Mouse (Mus musculus) bone marrow macrophage, adult 2 months (primary cell): ENCODE measurements at regions not wholly inside any gene's neighbourhood (a gene's known extent, or its start where the extent isn't known, plus 50 kb on each side); places are given as distances from the start of the nearest gene placed in this dataset.

Experiments used
- H3K27ac ChIP-seq: 2 replicates; pipeline ENCODE4 v1.5.1; 2012; ENCODE audit warnings: low read depth, low read length; ENCODE audit not compliant: insufficient read depth
- H3K4me1 ChIP-seq: 2 replicates; pipeline ENCODE4 v1.6.1; 2012; ENCODE audit warnings: low read length; ENCODE audit not compliant: control insufficient read depth, insufficient read depth
- H3K4me3 ChIP-seq: 2 replicates; pipeline ENCODE4 v1.5.1; 2012; ENCODE audit warnings: mild to moderate bottlenecking, low read length, moderate library complexity; ENCODE audit not compliant: insufficient read depth
- CTCF ChIP-seq: IDR thresholded peaks from 2 replicates; pipeline ENCODE4 v1.5.1; 2012; ENCODE audit warnings: low read depth, mild to moderate bottlenecking, low read length, moderate library complexity
- POLR2A ChIP-seq: IDR thresholded peaks from 2 replicates; pipeline ENCODE4 v1.6.1; 2012; ENCODE audit warnings: mild to moderate bottlenecking, low read depth, low read length, borderline replicate concordance

GRCm38 (mm10) chr14:89571703-89572102, 1100.5 kb upstream of the Pcdh20 start:
- TF ChIP-seq CTCF = no peak
- TF ChIP-seq POLR2A = no peak
- Histone ChIP-seq H3K4me1 (no peaks in the 10 kb centered on the region), H3K27ac (no peak overlapping the region), H3K4me3 (no peak overlapping the region)

- no peak overlapping the region for H3K4me3 ChIP-seq
- no peak for TF ChIP-seq POLR2A
- no peak for TF ChIP-seq CTCF
- no peak overlapping the region for H3K27ac ChIP-seq
- no peaks in the 10 kb centered on the region for H3K4me1 ChIP-seq
Measured at GRCm38 (mm10) chr14:89559822-89560477, 1088.8 kb upstream of the Pcdh20 start.

GRCm38 (mm10) chr14:89557334-89557733, 1086.1 kb upstream of the Pcdh20 start:
- TF ChIP-seq POLR2A = no peak
- H3K27ac ChIP-seq = no peak overlapping the region
- H3K4me1 ChIP-seq = no peaks in the 10 kb centered on the region
- H3K4me3 ChIP-seq = no peak overlapping the region

- TF ChIP-seq CTCF = no peak
- TF ChIP-seq POLR2A = no peak
Measured at GRCm38 (mm10) chr14:89556245-89556644, 1085.0 kb upstream of the Pcdh20 start.

GRCm38 (mm10) chr14:89554127-89554526, 1082.9 kb upstream of the Pcdh20 start:
- Histone ChIP-seq H3K4me1 (no peaks in the 10 kb centered on the region), H3K27ac (no peak overlapping the region), H3K4me3 (no peak overlapping the region)
- TF ChIP-seq POLR2A (no peak), CTCF (no peak)

More at GRCm38 (mm10) chr14:89556245-89556644, 1085.0 kb upstream of the Pcdh20 start:
- no peaks in the 10 kb centered on the region for H3K4me1 ChIP-seq
- no peak overlapping the region for H3K27ac ChIP-seq
- no peak overlapping the region for H3K4me3 ChIP-seq
